Mouse (Mus musculus) lung, postnatal 0 days (tissue): ENCODE results near the gene Spata13. TPM values are rescaled to one million over a fixed set of nuclear protein-coding genes. Genes with fewer than 3 reads are reported as not detected.

Experiments
- ATAC-seq: fragments of 200-750 bp; cut with Nextera tagmentation; 2 replicates; pipeline ENCODE4 v1.8.0; 2017; ENCODE audit warnings: moderate library complexity
- DNase-seq: peaks from one replicate; pipeline ENCODE4 v3.0.0-alpha.2; 2016; ENCODE audit warnings: low spot score
- H3K27ac ChIP-seq: fragments of 300-500 bp; sonication (generic); 2 replicates; pipeline ENCODE4 v1.5.1; 2014; ENCODE audit warnings: antibody characterized with exemption, mild to moderate bottlenecking, low read length, mixed read lengths
- H3K27me3 ChIP-seq: fragments of 300-500 bp; sonication (generic); replicated peaks from 2 replicates; pipeline ENCODE4 v1.6.1; 2014; ENCODE audit warnings: low read length, mixed read lengths; ENCODE audit not compliant: insufficient read depth
- H3K36me3 ChIP-seq: fragments of 300-500 bp; sonication (generic); 2 replicates; pipeline ENCODE4 v1.6.1; 2014; ENCODE audit warnings: low read length, mixed read lengths; ENCODE audit not compliant: insufficient read depth
- H3K4me1 ChIP-seq: fragments of 300-500 bp; sonication (generic); 2 replicates; pipeline ENCODE4 v1.6.1; 2014; ENCODE audit warnings: antibody characterized with exemption, low read depth, low read length, mixed read lengths; ENCODE audit not compliant: insufficient read depth
- H3K4me2 ChIP-seq: fragments of 300-500 bp; sonication (generic); replicated peaks from 2 replicates; pipeline ENCODE4 v1.6.1; 2014; ENCODE audit warnings: low read depth, mild to moderate bottlenecking, low read length, moderate library complexity, mixed read lengths
- H3K4me3 ChIP-seq: fragments of 300-500 bp; sonication (generic); 2 replicates; pipeline ENCODE4 v1.5.1; 2014; ENCODE audit warnings: low read depth, low read length
- H3K9ac ChIP-seq: fragments of 300-500 bp; sonication (generic); replicated peaks from 2 replicates; pipeline ENCODE4 v1.6.1; 2014; ENCODE audit warnings: low read depth, mild to moderate bottlenecking
- H3K9me3 ChIP-seq: fragments of 300-500 bp; sonication (generic); 2 replicates; pipeline ENCODE4 v1.6.1; 2016; ENCODE audit warnings: low read length, mixed read lengths
- CTCF ChIP-seq: IDR thresholded peaks from 2 replicates; pipeline ENCODE4 v1.5.1; 2016; ENCODE audit warnings: antibody characterized with exemption, mild to moderate bottlenecking
- EP300 ChIP-seq: IDR thresholded peaks from 2 replicates; pipeline ENCODE4 v1.6.1; 2016; ENCODE audit warnings: antibody characterized with exemption, mild to moderate bottlenecking, control low read depth
- WGBS: fragments of 180-500 bp; shearing (Covaris S2); extraction: QIAGEN DNeasy Blood & Tissue Kit; methylation state at CpG from one replicate; pipeline ENCODE4 v1.1.7; 2014; 5-methylcytosine and 5-hydroxymethylcytosine counted together
- polyA plus RNA-seq: library from polyadenylated mRNA; unstranded; fragments of >200 nt; fragmentation: Nextera tagmentation; extraction: Ambion mirVana; gene quantifications from 2 replicates; pipeline ENCODE4 v1.2.1, GENCODE M21; 2015

The Spata13 gene
- polyA plus RNA-seq, 1 experiment from 2014 or later = 11.7 TPM

GRCm38 (mm10) chr14:60747154-60747870, 113.5 kb downstream of the Spata13 start:
- H3K4me2 ChIP-seq = no peak overlapping the region
- no peak for TF ChIP-seq EP300
- TF ChIP-seq CTCF = no peak
- no peak for ATAC-seq
- WGBS = 88% methylated on average over 21 of the region's 21 CpGs
- H3K27me3 ChIP-seq = no peaks in the 10 kb centered on the region
- H3K4me1 ChIP-seq = peaks cover 7% of the 10 kb centered on the region
- H3K4me3 ChIP-seq = no peak overlapping the region
- H3K9me3 ChIP-seq = no peaks in the 10 kb centered on the region
- 0 out of 2 replicates have a peak, but pooled peaks cover 5% of the 10 kb centered on the region for H3K36me3 ChIP-seq
- DNase-seq = no peak
- no peak overlapping the region for H3K27ac ChIP-seq
- no peak overlapping the region for H3K9ac ChIP-seq

GRCm38 (mm10) chr14:60749880-60750279, 116.1 kb downstream of the Spata13 start:
- peaks cover 12% of the 10 kb centered on the region; the same call in 1 of the 2 replicates for H3K36me3 ChIP-seq

GRCm38 (mm10) chr14:60751581-60751980, 117.8 kb downstream of the Spata13 start:
- Histone ChIP-seq H3K4me3 (no peak overlapping the region), H3K27me3 (no peaks in the 10 kb centered on the region), H3K9ac (no peak overlapping the region), H3K36me3 (peaks cover 18% of the 10 kb centered on the region; the same call in 1 of the 2 replicates), H3K9me3 (no peaks in the 10 kb centered on the region), H3K4me2 (no peak overlapping the region), H3K27ac (no peak overlapping the region), H3K4me1 (no peaks in the 10 kb centered on the region)
- DNase-seq (no peak), ATAC-seq (no peak)
- TF ChIP-seq EP300 (no peak), CTCF (no peak)
- WGBS = 82% methylated on average over 16 of the region's 16 CpGs

More at GRCm38 (mm10) chr14:60749880-60750279, 116.1 kb downstream of the Spata13 start:
- Histone ChIP-seq H3K27ac (no peak overlapping the region), H3K4me2 (no peak overlapping the region), H3K27me3 (no peaks in the 10 kb centered on the region), H3K4me3 (no peak overlapping the region), H3K9ac (no peak overlapping the region), H3K4me1 (peaks cover 2% of the 10 kb centered on the region; the same call in 1 of the 2 replicates), H3K9me3 (no peaks in the 10 kb centered on the region)
- peak; percentile 34; the same call in 1 of the 2 replicates for ATAC-seq
- peak; percentile 66 for DNase-seq
- 52% methylated on average over 12 of the region's 12 CpGs for WGBS
- peak; percentile 56; the same call in 1 of the 2 replicates for TF ChIP-seq EP300
- TF ChIP-seq CTCF = no peak

GRCm38 (mm10) chr14:60752892-60753800, 119.3 kb downstream of the Spata13 start:
- Histone ChIP-seq H3K9me3 (no peaks in the 10 kb centered on the region), H3K4me3 (no peak overlapping the region), H3K9ac (no peak overlapping the region), H3K4me2 (no peak overlapping the region), H3K27ac (0 out of 2 replicates have a peak overlapping the region, but pooled peaks have one; percentile 32), H3K4me1 (no peaks in the 10 kb centered on the region), H3K27me3 (no peaks in the 10 kb centered on the region), H3K36me3 (peaks cover 24% of the 10 kb centered on the region; the same call in 1 of the 2 replicates)
- 75% methylated on average over 14 of the region's 14 CpGs for WGBS
- no peak for TF ChIP-seq EP300
- TF ChIP-seq CTCF = no peak
- no peak for DNase-seq
- ATAC-seq = no peak

GRCm38 (mm10) chr14:60753801-60754126, 120.0 kb downstream of the Spata13 start:
- TF ChIP-seq EP300 (no peak), CTCF (no peak)
- Histone ChIP-seq H3K4me3 (no peak overlapping the region), H3K9me3 (no peaks in the 10 kb centered on the region), H3K27ac (no peak overlapping the region), H3K27me3 (no peaks in the 10 kb centered on the region), H3K36me3 (peaks cover 24% of the 10 kb centered on the region; the same call in 1 of the 2 replicates), H3K9ac (no peak overlapping the region), H3K4me1 (no peaks in the 10 kb centered on the region), H3K4me2 (no peak overlapping the region)
- ATAC-seq (no peak), DNase-seq (no peak)
- 95% methylated on average over 10 of the region's 10 CpGs for WGBS

- no peaks in the 10 kb centered on the region for H3K27me3 ChIP-seq
- WGBS = 93% methylated on average over 5 of the region's 5 CpGs
- H3K4me1 ChIP-seq = no peaks in the 10 kb centered on the region
- H3K4me2 ChIP-seq = no peak overlapping the region
- no peak overlapping the region for H3K9ac ChIP-seq
- ATAC-seq = no peak
- H3K4me3 ChIP-seq = no peak overlapping the region
- TF ChIP-seq CTCF (no peak), EP300 (no peak)
- DNase-seq = no peak
- peaks cover 27% of the 10 kb centered on the region; the same call in 1 of the 2 replicates for H3K36me3 ChIP-seq
- no peaks in the 10 kb centered on the region for H3K9me3 ChIP-seq
- no peak overlapping the region for H3K27ac ChIP-seq
These were observed 120.9 kb downstream of the Spata13 start for GRCm38 (mm10) chr14:60754656-60755055.
